ENCODE assay signal across 26 mouse cellular contexts in the genomic region with DNA sequence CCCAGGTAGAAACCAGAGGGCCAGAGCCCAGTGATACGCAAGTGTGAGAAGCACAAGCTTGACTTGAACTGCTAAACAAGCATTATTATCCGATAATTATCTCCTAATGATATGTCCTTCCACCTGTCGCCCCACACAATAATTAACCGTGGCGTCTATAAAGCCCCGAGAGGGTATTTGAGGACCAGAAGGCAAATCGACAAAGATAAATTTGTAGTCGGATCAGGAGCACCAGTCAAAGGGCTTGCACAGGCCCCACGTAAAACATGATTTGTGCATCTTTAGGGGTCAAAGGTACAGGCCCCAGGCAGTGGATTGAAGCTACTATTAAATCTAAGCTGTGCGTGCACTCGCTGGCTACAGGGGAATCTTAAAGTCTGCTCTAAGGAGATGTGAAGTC.
"Had no signal": no experiment of that assay in that cellular context is flagged by ENCODE, and none has a peak within 500 bp of the region (broad histone marks: within the 10 kb centered on the region; RNA-seq: fewer than 3 reads in every experiment).

No protein-coding gene starts in this region.

- H3K9ac ChIP-seq: heart, embryonic 13.5 days; heart, embryonic 15.5 days; hindbrain, embryonic 12.5 days; hindbrain, embryonic 15.5 days; kidney, embryonic 15.5 days; limb, embryonic 12.5 days; liver, embryonic 12.5 days; liver, embryonic 14.5 days had no signal

- H3K27me3 ChIP-seq: heart, embryonic 13.5 days; heart, embryonic 15.5 days; kidney, embryonic 15.5 days; liver, embryonic 12.5 days had no signal

- H3K36me3 ChIP-seq: heart, embryonic 13.5 days; heart, embryonic 15.5 days; hindbrain, embryonic 12.5 days; hindbrain, embryonic 15.5 days; kidney, embryonic 15.5 days; limb, embryonic 10.5 days; limb, embryonic 12.5 days; liver, embryonic 12.5 days had no signal

- ATAC-seq: hindbrain, postnatal 0 days; intestine, embryonic 16.5 days; liver, embryonic 12.5 days had no signal

- DNase-seq: gastrocnemius, adult 2 months; gastrocnemius, postnatal 10 days; gastrocnemius, postnatal 25 days; heart, adult 2 months; heart, postnatal 14 days; heart, postnatal 36 days; kidney, adult 11 months; kidney, adult 2 months; kidney, adult 9 months; kidney, postnatal 14 days; kidney, postnatal 36 days; liver had no signal

- H3K9me3 ChIP-seq: heart, embryonic 13.5 days; heart, embryonic 15.5 days; hindbrain, embryonic 12.5 days; hindbrain, embryonic 15.5 days; kidney, embryonic 15.5 days; limb, embryonic 10.5 days; limb, embryonic 12.5 days; liver, embryonic 12.5 days had no signal

- H3K4me1 ChIP-seq: heart, embryonic 13.5 days; heart, embryonic 15.5 days; liver, embryonic 12.5 days had no signal

- H3K4me2 ChIP-seq: heart, embryonic 11.5 days; heart, embryonic 13.5 days; heart, embryonic 15.5 days; hindbrain, embryonic 12.5 days; hindbrain, embryonic 15.5 days; kidney, embryonic 15.5 days; limb, embryonic 12.5 days; liver, embryonic 12.5 days had no signal

- H3K27ac ChIP-seq: gastrocnemius, adult 2 months; heart, adult 2 months; heart, embryonic 13.5 days; heart, embryonic 15.5 days; hindbrain, embryonic 12.5 days; hindbrain, embryonic 15.5 days; hindbrain, postnatal 0 days; kidney, embryonic 15.5 days; kidney, postnatal 0 days; left cerebral cortex, adult 2 months; limb, embryonic 10.5 days; limb, embryonic 12.5 days; liver, embryonic 12.5 days; liver, embryonic 14.5 days had no signal

- H3K4me3 ChIP-seq: gastrocnemius, adult 2 months; heart, adult 2 months; heart, embryonic 13.5 days; heart, embryonic 15.5 days; hindbrain, embryonic 12.5 days; hindbrain, embryonic 15.5 days; kidney, embryonic 15.5 days; left cerebral cortex, adult 2 months; limb, embryonic 10.5 days; limb, embryonic 12.5 days; liver, embryonic 12.5 days had no signal
